Mouse (Mus musculus): ENCODE measurements at regions not wholly inside any gene's neighbourhood (a gene's known extent, or its start where the extent isn't known, plus 50 kb on each side); places are given as distances from the start of the nearest gene placed in this dataset.
A peak's percentile ranks its signal among the peaks of the same experiment; 100 is the strongest.

DNA sequence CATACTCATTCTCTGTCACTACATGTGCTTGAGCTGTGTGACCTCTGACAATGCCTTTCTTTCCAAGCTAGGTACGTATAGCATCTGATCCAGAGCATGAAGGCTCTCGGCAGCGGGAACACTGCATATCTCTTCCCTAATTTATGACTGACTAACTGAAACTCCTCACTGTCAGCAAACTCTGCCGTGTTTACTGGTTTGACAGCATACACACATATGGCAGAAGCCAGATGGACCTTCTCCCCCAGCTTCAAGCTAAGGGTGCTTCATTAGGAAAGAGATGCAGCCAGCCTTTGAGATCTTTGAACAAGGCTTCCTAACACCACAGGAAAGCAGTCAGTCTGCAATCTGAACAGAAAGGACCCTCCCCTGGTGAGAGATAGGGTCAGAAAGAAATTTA is 186.9 kb upstream of the Acvr2a start:
- 67% methylated on average over 4 of the region's 4 CpGs for WGBS
- DNase-seq (ENCODE audit: low spot score) (no peak), ATAC-seq (no peak)
- no peak overlapping the region for H3K9ac ChIP-seq (replicated peaks; ENCODE audit: low read depth)
- H3K4me2 ChIP-seq (replicated peaks; ENCODE audit: low read depth, low read length), result no peak overlapping the region
- H3K4me3 ChIP-seq (ENCODE audit: low read depth, low read length), result no peak overlapping the region
- H3K9me3 ChIP-seq (ENCODE audit: low read length), result no peaks in the 10 kb centered on the region
- H3K27me3 ChIP-seq (replicated peaks; ENCODE audit: insufficient read depth, low read length), result no peaks in the 10 kb centered on the region
- H3K36me3 ChIP-seq (ENCODE audit: insufficient read depth, low read length), result no peaks in the 10 kb centered on the region
- TF ChIP-seq EP300 (IDR thresholded peaks at IDR 0.05), result no peak
- no peak for TF ChIP-seq CTCF (IDR thresholded peaks at IDR 0.05)
- no peaks in the 10 kb centered on the region; the same call in 1 of the 2 replicates for H3K4me1 ChIP-seq (ENCODE audit: insufficient read depth, low read depth, low read length)
- H3K27ac ChIP-seq (ENCODE audit: low read length), result no peak overlapping the region

DNA sequence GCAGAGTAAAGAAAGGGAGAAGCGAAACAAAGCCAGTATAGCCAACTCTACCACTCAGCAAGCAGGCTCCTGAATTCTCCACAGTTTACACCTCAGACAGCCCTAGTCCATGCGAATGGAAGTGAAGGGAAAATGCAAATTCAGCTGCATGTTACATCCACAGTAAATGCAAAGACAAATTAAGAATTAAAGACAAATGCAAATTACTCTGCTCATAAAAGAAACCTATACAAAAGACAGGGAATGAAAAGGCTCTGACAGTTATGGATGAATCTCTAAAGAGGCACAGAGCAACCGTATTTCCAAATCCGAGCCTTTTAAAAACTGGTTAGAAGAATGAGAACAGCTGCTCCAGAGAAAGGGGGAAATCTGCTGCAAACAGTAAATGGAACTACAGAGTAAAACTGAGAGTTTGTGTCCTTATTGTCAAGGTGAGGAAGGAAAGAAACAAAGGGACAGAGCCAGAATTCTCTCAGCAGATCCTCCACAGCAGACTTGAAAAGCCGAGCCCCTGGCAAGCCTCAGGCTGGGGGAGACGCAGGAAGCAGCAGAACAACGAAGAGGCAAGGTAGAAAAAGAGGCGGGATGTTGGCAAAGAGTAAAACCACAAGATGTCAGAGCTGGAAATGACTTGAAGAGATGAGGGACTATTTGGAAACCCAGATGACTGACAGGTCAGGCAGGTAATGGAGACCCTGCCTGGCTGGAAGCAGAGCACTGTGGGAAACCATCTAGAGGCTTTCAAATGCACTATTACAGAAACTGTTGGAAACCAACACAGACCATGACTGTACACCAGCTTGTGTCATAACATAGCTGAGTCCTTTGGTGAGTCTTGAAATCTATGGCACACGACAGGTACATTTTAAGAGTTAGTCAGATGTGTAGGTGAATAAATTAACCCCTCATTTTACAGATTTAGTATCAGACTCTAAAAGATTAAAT is 184.5 kb upstream of the Acvr2a start:
- Histone ChIP-seq H3K27ac (ENCODE audit: low read length) (no peak overlapping the region), H3K4me3 (ENCODE audit: low read depth, low read length) (no peak overlapping the region), H3K27me3 (replicated peaks; ENCODE audit: insufficient read depth, low read length) (no peaks in the 10 kb centered on the region), H3K4me2 (replicated peaks; ENCODE audit: low read depth, low read length) (no peak overlapping the region), H3K9ac (replicated peaks; ENCODE audit: low read depth) (no peak overlapping the region), H3K36me3 (ENCODE audit: insufficient read depth, low read length) (no peaks in the 10 kb centered on the region), H3K9me3 (ENCODE audit: low read length) (no peaks in the 10 kb centered on the region), H3K4me1 (ENCODE audit: insufficient read depth, low read depth, low read length) (no peaks in the 10 kb centered on the region; the same call in 1 of the 2 replicates)
- 68% methylated on average over 9 of the region's 9 CpGs for WGBS
- no peak for TF ChIP-seq CTCF (IDR thresholded peaks at IDR 0.05)
- TF ChIP-seq EP300 (IDR thresholded peaks at IDR 0.05), result no peak
- no peak for DNase-seq (ENCODE audit: low spot score)
- no peak for ATAC-seq

DNA sequence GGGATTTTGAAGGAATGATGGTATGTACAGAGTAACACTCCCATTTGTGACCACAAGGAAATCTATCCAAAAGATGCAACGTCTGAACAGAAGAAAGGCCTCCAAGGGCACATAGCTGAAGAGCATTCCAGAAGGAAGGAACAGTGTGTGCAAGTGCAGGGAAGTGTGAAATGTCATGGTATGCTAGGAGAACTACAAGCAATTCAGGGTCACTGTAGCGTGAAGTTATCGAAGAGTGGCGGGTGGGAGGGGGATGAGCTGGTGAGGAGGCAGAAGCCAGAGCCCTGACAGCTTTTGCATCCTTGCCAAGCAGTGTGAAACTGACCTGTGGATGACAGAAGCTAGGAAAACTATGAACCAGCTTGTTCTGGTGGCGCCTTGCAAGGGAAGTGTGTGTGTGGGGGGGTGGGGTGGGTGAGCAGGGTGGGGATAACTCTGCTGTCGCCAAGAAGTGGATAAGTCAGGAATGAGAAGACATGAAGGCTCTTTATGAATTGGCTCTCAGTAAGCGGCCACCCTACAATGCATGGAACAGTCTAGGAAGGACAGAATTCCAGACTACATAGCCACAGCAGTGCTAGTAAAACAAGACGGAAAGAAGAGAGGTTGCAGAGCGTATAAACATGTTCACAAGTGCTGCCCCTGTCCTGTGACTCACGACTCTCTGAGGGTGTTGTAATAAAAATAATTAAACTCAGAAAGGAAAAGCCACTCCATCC is 179.3 kb upstream of the Acvr2a start:
- Histone ChIP-seq H3K27me3 (replicated peaks; ENCODE audit: insufficient read depth, low read length) (no peaks in the 10 kb centered on the region), H3K9me3 (ENCODE audit: low read length) (no peaks in the 10 kb centered on the region), H3K4me2 (replicated peaks; ENCODE audit: low read depth, low read length) (no peak overlapping the region), H3K4me3 (ENCODE audit: low read depth, low read length) (no peak overlapping the region), H3K4me1 (ENCODE audit: insufficient read depth, low read depth, low read length) (no peaks in the 10 kb centered on the region), H3K36me3 (ENCODE audit: insufficient read depth, low read length) (no peaks in the 10 kb centered on the region), H3K9ac (replicated peaks; ENCODE audit: low read depth) (no peak overlapping the region), H3K27ac (ENCODE audit: low read length) (no peak overlapping the region)
- TF ChIP-seq EP300 (IDR thresholded peaks at IDR 0.05), result 0 out of 2 replicates have a peak, but pooled peaks have one; percentile 27
- no peak; the same call in 1 of the 2 replicates for TF ChIP-seq CTCF (IDR thresholded peaks at IDR 0.05)
- 57% methylated on average over 10 of the region's 10 CpGs for WGBS
- peak; percentile 57 for ATAC-seq
- DNase-seq (ENCODE audit: low spot score), result peak; percentile 45

DNA sequence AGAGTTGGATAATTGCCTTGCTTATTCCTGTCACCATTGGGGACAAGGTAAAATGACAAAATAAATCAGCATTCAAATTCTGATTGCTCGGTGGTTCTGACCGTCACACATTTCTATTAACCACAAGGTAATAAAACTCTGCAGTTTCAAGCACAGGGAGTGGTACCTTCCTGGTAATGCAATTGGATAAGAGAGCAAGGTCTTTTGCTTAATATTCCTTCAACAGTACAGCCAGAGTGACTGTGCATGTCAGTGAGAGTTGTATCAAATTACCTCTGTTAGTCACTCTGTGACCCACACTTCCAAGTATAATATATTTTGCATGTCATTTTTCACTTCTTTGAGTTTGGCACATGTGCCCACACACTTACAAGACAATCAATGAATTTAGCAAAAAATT is 177.8 kb upstream of the Acvr2a start:
- no peak overlapping the region for H3K9ac ChIP-seq (replicated peaks; ENCODE audit: low read depth)
- no peaks in the 10 kb centered on the region for H3K27me3 ChIP-seq (replicated peaks; ENCODE audit: insufficient read depth, low read length)
- H3K27ac ChIP-seq (ENCODE audit: low read length), result no peak overlapping the region
- TF ChIP-seq CTCF (IDR thresholded peaks at IDR 0.05), result no peak
- TF ChIP-seq EP300 (IDR thresholded peaks at IDR 0.05), result no peak
- H3K36me3 ChIP-seq (ENCODE audit: insufficient read depth, low read length), result no peaks in the 10 kb centered on the region
- DNase-seq (ENCODE audit: low spot score) (no peak), ATAC-seq (no peak)
- no peak overlapping the region for H3K4me3 ChIP-seq (ENCODE audit: low read depth, low read length)
- H3K4me1 ChIP-seq (ENCODE audit: insufficient read depth, low read depth, low read length), result no peaks in the 10 kb centered on the region
- WGBS, result 65% methylated on average over 2 of the region's 2 CpGs
- no peaks in the 10 kb centered on the region for H3K9me3 ChIP-seq (ENCODE audit: low read length)
- H3K4me2 ChIP-seq (replicated peaks; ENCODE audit: low read depth, low read length), result no peak overlapping the region

DNA sequence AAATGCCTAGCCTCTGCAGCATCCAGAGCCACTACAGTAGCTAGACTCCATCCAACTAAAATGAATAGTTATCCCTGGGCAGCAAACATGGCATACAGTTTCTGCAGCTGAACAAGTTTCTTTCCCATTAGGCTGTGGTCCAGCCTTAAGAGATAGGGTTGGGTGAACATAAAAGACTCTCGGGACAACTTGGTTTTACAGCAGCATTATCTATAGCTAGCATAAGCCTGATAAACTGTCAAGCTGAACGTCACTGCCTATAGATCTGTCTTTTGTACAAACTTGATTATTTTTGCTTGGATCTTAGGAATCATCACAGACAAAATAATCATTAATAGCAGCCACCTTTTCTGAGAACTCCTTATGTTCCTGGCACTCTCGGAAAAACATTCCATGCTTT is 169.8 kb upstream of the Acvr2a start:
- no peak for ATAC-seq
- no peak for DNase-seq (ENCODE audit: low spot score)
- Histone ChIP-seq H3K27ac (ENCODE audit: low read length) (no peak overlapping the region), H3K36me3 (ENCODE audit: insufficient read depth, low read length) (no peaks in the 10 kb centered on the region), H3K9ac (replicated peaks; ENCODE audit: low read depth) (no peak overlapping the region), H3K9me3 (ENCODE audit: low read length) (no peaks in the 10 kb centered on the region), H3K4me2 (replicated peaks; ENCODE audit: low read depth, low read length) (no peak overlapping the region), H3K4me3 (ENCODE audit: low read depth, low read length) (no peak overlapping the region), H3K27me3 (replicated peaks; ENCODE audit: insufficient read depth, low read length) (no peaks in the 10 kb centered on the region), H3K4me1 (ENCODE audit: insufficient read depth, low read depth, low read length) (no peaks in the 10 kb centered on the region)
- TF ChIP-seq EP300 (IDR thresholded peaks at IDR 0.05) (no peak), CTCF (IDR thresholded peaks at IDR 0.05) (no peak)
- 71% methylated on average over 3 of the region's 3 CpGs for WGBS

DNA sequence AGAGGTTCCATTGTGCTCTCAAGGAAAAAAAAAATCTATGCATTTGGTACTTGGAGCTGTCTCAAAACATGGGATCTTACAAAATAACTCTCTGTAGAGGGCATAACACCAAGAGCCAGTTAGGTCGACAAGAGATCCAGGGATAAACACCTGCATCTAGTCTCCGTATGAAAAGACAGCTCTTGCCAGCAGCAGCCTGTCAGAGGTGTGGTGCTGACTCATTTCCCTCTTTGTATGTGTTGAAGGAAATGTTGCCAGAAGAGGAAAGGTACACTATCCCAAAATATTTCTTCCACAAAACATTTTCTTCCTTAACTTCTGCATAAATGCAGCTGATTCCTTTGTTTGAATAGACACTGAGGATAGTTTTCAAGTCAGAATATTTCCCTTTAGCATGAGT is 163.6 kb upstream of the Acvr2a start:
- Histone ChIP-seq H3K4me3 (ENCODE audit: low read depth, low read length) (no peak overlapping the region), H3K4me1 (ENCODE audit: insufficient read depth, low read depth, low read length) (peaks cover 3% of the 10 kb centered on the region; the same call in 1 of the 2 replicates), H3K4me2 (replicated peaks; ENCODE audit: low read depth, low read length) (no peak overlapping the region), H3K36me3 (ENCODE audit: insufficient read depth, low read length) (no peaks in the 10 kb centered on the region), H3K9me3 (ENCODE audit: low read length) (no peaks in the 10 kb centered on the region), H3K27ac (ENCODE audit: low read length) (no peak overlapping the region), H3K27me3 (replicated peaks; ENCODE audit: insufficient read depth, low read length) (no peaks in the 10 kb centered on the region), H3K9ac (replicated peaks; ENCODE audit: low read depth) (no peak overlapping the region)
- DNase-seq (ENCODE audit: low spot score), result no peak
- no peak for TF ChIP-seq CTCF (IDR thresholded peaks at IDR 0.05)
- no peak for TF ChIP-seq EP300 (IDR thresholded peaks at IDR 0.05)
- 29% methylated on average over 2 of the region's 2 CpGs for WGBS
- ATAC-seq, result no peak
